Mouse (Mus musculus) erythroblast, embryonic 14.5 days (primary cell): ENCODE results near the gene Gimap9. TPM values are rescaled to one million over a fixed set of nuclear protein-coding genes. Genes with fewer than 3 reads are reported as not detected.

Experiments
- H3K27me3 ChIP-seq: 2 replicates; pipeline ENCODE4 v1.6.1; 2012; ENCODE audit warnings: inconsistent platforms; ENCODE audit not compliant: control insufficient read depth
- H3K36me3 ChIP-seq: 2 replicates; pipeline ENCODE4 v1.6.1; 2012; ENCODE audit warnings: mild to moderate bottlenecking, inconsistent platforms; ENCODE audit not compliant: control insufficient read depth
- H3K4me1 ChIP-seq: 2 replicates; pipeline ENCODE4 v1.6.1; 2012; ENCODE audit warnings: inconsistent platforms; ENCODE audit not compliant: control insufficient read depth
- H3K4me3 ChIP-seq: replicated peaks from 2 replicates; pipeline ENCODE3; 2012; ENCODE audit warnings: moderate library complexity, mild to moderate bottlenecking, inconsistent platforms
- H3K9me3 ChIP-seq: 2 replicates; pipeline ENCODE4 v1.6.1; 2012; ENCODE audit warnings: low read length, inconsistent platforms, mixed read lengths; ENCODE audit not compliant: control insufficient read depth
- GATA1 ChIP-seq: IDR thresholded peaks from 2 replicates; pipeline ENCODE4 v1.6.1; 2012; ENCODE audit warnings: low read length, inconsistent platforms, mixed read lengths
- TAL1 ChIP-seq: IDR thresholded peaks from 3 replicates; pipeline ENCODE4 v1.6.1; 2012; ENCODE audit warnings: low read length, inconsistent platforms, mixed read lengths
- polyA plus RNA-seq: library from polyadenylated mRNA; stranded (reverse); fragments of >175 nt; gene quantifications from 2 replicates; pipeline ENCODE4 v1.2.3, GENCODE M21; 2012

Gene Gimap9
- polyA plus RNA-seq, 1 experiment = not detected

DNA sequence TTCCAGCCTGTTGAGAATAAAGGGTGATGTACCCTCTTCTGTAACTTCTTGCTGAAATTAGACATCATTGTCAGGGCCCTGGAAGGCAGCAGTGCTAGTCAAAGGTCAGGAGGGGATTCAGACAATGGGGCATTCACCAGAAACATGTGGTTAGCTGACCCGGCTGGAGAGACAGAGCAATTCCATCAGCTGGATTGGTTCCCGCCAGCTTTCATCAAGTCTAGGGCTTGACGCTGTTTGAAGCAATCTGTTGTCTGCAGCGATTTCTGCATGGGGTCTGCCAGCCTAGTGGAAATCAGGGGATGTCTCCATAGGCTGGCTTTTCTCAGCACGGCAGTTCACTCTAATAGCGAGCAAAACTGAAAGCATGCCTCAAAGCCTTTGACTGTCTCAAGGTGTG, 39.4 kb upstream of the Gimap9 start:
- Histone ChIP-seq H3K4me1 (no peaks in the 10 kb centered on the region), H3K27me3 (no peaks in the 10 kb centered on the region), H3K9me3 (no peaks in the 10 kb centered on the region), H3K36me3 (no peaks in the 10 kb centered on the region), H3K4me3 (no peak overlapping the region)
- TF ChIP-seq GATA1 = no peak
- TF ChIP-seq TAL1 = no peak

DNA sequence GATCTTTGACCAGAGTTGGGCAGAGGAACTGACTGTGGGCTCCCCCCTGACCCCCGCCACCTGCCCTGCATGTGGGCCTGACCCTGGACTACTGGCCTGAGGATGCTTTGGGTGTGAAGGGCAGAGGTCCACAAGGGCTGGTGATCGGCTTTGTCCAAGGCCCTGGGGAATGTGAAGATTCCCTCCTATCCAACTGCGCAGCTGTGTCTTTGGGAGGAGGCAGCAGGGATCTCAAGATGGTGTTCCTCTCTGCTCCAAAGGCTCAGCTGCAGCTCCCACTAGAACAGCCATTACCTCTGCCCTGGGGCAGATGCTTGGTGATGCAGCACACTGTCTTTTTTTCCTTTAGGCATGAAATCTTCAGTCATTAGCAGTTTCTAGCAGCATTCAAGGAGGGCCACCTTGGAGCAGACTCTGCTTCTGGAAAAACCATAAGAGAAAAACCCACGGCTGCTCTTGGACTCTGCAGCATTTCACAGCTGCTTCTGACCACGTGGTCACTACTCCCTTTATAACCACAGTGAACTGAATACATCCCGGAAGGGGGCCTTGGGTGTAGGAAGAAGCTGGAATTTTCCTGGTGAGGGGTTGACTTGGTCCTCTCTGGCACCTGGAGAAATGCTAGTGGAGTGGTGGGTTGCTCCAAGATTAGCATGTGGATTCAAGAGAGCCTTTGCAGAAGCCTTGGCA, 38.0 kb upstream of the Gimap9 start:
- no peak for TF ChIP-seq TAL1
- no peak for TF ChIP-seq GATA1
- H3K4me1 ChIP-seq = no peaks in the 10 kb centered on the region
- H3K4me3 ChIP-seq = no peak overlapping the region
- H3K36me3 ChIP-seq = no peaks in the 10 kb centered on the region
- no peaks in the 10 kb centered on the region for H3K9me3 ChIP-seq
- no peaks in the 10 kb centered on the region for H3K27me3 ChIP-seq

DNA sequence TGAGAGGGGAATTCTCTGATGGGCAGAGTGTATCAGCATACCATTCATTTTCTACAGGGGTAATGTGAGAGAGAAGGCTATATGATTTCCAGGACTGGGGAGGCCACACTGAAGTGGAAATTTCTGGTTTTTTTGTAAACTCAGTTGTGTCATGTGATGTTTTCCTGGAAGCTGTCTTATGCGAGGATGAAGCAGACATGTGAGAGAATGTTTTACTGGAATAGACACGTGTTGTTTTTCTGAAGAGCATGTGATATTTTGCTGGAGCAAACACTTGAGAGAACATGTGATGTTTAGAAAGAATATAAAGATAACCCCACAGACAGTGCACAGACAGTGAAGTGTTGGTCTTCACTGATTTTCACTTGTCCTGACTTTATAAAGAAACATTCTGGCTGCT, 37.4 kb upstream of the Gimap9 start:
- Histone ChIP-seq H3K27me3 (no peaks in the 10 kb centered on the region), H3K9me3 (no peaks in the 10 kb centered on the region), H3K4me3 (no peak overlapping the region), H3K4me1 (no peaks in the 10 kb centered on the region), H3K36me3 (no peaks in the 10 kb centered on the region)
- TF ChIP-seq TAL1 = no peak
- TF ChIP-seq GATA1 = no peak

DNA sequence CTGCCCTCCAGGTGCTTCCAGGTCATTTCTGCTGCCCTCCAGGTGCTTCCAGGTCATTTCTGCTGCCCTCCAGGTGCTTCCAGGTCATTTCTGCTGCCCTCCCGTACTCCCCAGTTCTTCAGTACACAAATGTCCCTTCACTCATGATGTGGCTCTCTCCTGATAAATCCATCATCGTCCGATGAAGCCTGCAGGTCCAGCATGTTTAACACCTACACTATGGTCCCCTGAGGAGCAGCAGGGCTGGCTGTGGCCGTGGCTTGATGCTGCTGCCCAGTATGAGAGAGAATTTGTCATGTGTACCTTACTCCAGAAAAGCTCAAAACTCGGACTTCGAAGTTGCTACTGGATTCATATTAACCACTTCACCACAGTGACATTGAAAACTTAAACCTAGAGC, 34.5 kb upstream of the Gimap9 start:
- H3K36me3 ChIP-seq = no peaks in the 10 kb centered on the region
- TF ChIP-seq TAL1 (no peak), GATA1 (no peak)
- no peaks in the 10 kb centered on the region for H3K27me3 ChIP-seq
- no peak overlapping the region for H3K4me3 ChIP-seq
- no peaks in the 10 kb centered on the region for H3K4me1 ChIP-seq
- H3K9me3 ChIP-seq = no peaks in the 10 kb centered on the region

DNA sequence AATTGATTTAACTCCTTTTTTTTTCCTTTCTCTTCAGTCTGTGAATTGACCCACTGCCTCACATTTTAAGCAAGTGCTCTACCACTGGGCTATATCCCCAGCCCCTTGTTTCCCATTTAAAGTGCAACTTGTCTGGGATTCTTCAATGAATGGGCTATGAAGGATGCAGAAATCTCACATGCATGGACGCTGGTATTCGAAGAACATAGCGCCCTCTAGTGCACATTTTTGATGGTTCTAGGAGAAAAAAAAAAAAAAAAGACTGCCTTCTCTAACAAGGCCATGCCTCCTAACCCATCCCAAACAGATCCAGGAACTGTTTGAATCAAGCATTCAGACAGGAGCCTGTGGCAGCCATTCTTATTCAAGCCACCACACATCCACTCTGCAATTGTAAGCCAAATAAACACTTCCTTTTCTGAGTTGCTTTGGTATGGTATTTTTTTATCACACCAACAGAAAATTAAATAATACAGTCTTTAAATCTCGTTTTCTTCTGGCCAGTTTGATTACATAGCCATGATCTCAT, 33.1 kb upstream of the Gimap9 start:
- Histone ChIP-seq H3K4me3 (no peak overlapping the region), H3K4me1 (no peaks in the 10 kb centered on the region), H3K27me3 (no peaks in the 10 kb centered on the region), H3K9me3 (no peaks in the 10 kb centered on the region), H3K36me3 (no peaks in the 10 kb centered on the region)
- TF ChIP-seq TAL1 (no peak), GATA1 (no peak)

DNA sequence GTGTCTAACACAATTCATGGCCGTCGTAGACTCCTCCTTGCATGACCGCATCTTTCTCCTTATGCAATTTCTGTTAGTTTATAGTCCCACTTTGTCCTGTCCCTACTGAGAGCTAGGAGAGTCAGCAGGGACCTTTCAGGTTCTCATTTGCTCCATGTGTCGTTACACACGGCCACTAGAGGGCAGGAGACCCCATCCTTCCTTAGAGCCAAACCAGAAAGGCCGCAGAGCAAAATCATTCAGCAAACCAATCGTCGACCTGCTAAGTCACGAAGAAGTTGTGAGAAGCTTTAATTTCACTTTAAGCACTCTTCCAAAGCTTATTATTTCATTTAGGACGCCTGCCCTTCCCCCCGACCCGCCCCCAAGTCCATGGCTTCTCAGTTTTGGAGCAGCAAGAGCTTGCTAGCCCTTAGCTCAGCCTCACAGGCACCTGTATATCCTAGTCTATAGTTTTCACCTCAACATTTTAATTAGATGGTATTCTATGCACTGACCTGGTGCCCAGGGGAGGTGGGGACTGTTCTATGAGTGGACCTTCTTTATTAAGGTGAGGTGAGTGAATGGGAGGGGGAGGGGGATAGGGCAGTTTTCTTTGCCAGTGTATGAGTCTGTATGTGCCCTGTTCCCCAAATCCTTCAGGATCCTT, 30.1 kb upstream of the Gimap9 start:
- no peak for TF ChIP-seq GATA1
- no peak for TF ChIP-seq TAL1

DNA sequence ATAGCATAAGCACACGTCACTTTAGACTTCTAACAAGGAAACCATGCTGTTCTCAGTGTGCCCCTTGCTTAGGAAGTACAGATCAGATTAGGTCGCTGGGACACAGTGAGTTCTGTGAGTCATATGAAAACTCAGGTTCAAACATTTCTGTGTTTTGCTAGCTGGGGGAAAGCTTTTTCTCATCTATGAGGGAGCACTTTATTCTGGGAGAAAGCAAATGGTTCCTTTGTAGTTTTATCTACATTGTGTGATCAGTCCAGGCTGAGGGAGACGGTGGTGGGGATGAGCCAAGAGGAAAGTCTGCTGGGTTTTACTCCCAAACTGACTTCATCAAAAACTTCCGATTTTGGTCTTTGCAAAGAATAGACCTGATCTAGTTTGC, 29.6 kb upstream of the Gimap9 start:
- no peaks in the 10 kb centered on the region for H3K4me1 ChIP-seq
- no peak overlapping the region for H3K4me3 ChIP-seq

More for the DNA sequence above, 30.1 kb upstream of the Gimap9 start:
- no peaks in the 10 kb centered on the region for H3K4me1 ChIP-seq
- H3K9me3 ChIP-seq = no peaks in the 10 kb centered on the region
- H3K36me3 ChIP-seq = no peaks in the 10 kb centered on the region
- no peaks in the 10 kb centered on the region for H3K27me3 ChIP-seq
- no peak overlapping the region for H3K4me3 ChIP-seq

DNA sequence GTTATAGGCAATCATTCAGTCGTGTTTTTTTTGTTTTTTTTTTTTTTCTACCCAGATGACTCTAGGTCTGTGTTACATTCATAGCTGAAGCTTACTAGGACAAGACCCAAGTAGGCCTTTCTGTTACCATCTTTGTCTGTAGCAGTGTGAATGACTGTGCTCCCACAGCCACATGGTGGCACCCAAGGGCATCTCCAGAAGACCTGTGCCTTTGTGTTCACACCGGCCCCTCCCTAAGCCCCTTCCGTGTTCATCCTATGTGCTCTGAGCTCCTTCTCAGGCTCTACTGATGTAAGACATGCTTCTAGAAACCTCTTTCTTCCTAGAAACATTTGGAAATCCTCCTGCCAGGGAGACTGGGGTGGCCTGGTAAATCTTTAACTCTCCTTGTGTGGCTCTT, 28.9 kb upstream of the Gimap9 start, which contains the start of gene Gimap8:
Gimap8 (plus strand) TSS at position 240 of the 400 bp plus-strand sequence.
- Histone ChIP-seq H3K9me3 (no peaks in the 10 kb centered on the region), H3K4me3 (no peak within 1 kb of the TSS), H3K27me3 (no peaks in the 10 kb centered on the region), H3K36me3 (no peaks in the 10 kb centered on the region), H3K4me1 (no peaks in the 10 kb centered on the region)
- TF ChIP-seq TAL1 = no peak
- no peak for TF ChIP-seq GATA1

More for the DNA sequence above, 29.6 kb upstream of the Gimap9 start:
- Histone ChIP-seq H3K36me3 (no peaks in the 10 kb centered on the region), H3K27me3 (no peaks in the 10 kb centered on the region), H3K9me3 (no peaks in the 10 kb centered on the region)
- TF ChIP-seq TAL1 (no peak), GATA1 (no peak)

DNA sequence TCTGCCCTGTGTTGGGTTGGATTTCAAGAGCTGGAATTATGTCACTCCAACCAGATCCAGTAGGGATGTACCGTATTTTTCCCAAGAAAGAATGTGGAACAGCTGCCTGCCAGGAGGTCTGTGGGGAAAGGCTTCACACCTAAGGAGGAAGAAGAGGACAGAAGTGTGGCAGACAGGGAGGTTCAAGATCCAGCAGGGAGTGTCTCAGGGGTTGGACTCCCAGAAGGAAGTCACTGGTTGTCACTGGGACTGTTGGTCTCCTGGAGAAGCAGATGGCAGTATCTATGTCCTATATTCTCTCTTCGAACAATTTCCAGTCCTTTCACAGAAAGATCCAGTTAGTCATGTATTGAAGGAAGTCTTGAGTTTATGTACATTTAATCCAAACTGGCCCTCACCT, 28.3 kb upstream of the Gimap9 start:
- no peaks in the 10 kb centered on the region for H3K27me3 ChIP-seq
- no peak for TF ChIP-seq GATA1
- TF ChIP-seq TAL1 = no peak
- H3K36me3 ChIP-seq = no peaks in the 10 kb centered on the region
- no peaks in the 10 kb centered on the region for H3K4me1 ChIP-seq
- no peak overlapping the region for H3K4me3 ChIP-seq
- no peaks in the 10 kb centered on the region for H3K9me3 ChIP-seq
